Mouse (Mus musculus): Measurements from ENCODE around the gene Ykt6. TPM values are rescaled to one million over a fixed set of nuclear protein-coding genes. Genes with fewer than 3 reads are reported as not detected.

Ykt6 gene
- total RNA-seq, 2 experiments from 2014 or later = 61.5 to 66.0 TPM

DNA sequence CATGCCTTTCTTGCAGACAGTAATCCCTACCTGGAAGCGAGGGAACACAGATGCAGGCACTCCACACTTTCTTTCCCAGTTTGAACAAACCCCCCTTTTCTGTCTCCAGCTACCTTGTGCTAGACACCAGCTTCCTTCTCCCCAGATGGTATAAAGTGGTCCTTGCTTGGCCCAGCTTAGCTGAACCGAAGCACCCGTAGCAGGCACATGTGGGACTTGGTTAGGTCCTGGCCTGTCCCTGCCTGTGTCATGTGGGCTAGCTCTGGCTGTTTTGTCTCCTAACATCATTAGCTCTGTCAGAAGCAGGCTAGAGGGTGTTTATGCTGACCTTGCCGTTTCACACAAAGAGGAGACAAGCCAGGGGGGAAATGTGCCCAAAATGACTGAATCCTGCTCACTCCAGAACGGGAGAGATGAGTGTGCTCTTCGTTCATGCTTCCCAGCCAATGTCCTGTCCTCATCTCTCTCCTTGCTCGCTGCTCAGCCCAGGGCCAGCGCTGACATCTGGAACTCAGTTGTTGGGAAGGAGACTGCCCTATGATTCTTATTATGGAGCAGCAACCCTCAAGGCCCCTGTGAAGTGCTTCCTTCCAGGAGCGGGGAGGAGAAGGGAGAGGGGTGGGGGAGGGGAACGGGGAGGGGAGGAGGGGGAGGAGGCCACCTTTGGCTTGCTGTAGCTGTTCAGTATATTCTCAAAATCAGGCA lies 6.8 kb upstream of the Ykt6 start:
- DNase-seq (ENCODE audit: low spot score in 2 of 2) = no peak

- DNase-seq (ENCODE audit: low spot score in 2 of 2) = no peak
These were observed 5.7 kb upstream of the Ykt6 start, which contains the start of gene Gck for GRCm38 (mm10) chr11:5949586-5950352. TSS of gene Gck (minus strand) at chr11:5950081.

- DNase-seq (ENCODE audit: low spot score in 2 of 2) = no peak
These were observed 3.0 kb upstream of the Ykt6 start for GRCm38 (mm10) chr11:5952501-5952900.

DNA sequence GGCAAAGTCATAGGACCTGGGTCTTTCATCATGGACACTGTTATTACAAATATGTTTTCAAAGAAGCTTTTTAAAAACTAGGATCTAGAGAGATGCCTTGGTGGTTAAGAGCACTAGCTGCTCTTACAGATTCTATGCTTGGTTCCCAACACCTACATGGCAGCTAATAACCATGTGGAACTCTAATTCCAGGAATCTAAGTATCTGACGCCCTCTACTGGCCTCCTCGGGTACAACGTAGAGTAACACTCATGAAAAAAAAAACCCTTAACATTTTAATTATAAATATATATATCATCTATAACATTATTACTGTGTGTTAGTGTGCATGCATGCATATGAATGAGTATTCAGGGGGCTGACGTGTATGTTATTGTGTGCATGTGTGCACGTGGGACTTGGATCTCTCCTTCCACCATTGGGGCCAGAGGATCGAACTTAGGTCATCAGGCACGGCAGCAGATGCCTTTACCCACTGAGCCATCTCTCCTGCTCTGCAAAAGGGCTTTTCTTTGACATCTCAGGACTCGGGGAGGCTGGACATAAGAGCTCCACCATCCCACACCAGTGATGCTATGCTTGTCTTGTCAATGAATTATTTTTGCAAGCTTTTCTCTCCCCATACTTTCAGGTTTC lies 2.2 kb upstream of the Ykt6 start:
- no peak for DNase-seq (ENCODE audit: low spot score in 2 of 2)

DNA sequence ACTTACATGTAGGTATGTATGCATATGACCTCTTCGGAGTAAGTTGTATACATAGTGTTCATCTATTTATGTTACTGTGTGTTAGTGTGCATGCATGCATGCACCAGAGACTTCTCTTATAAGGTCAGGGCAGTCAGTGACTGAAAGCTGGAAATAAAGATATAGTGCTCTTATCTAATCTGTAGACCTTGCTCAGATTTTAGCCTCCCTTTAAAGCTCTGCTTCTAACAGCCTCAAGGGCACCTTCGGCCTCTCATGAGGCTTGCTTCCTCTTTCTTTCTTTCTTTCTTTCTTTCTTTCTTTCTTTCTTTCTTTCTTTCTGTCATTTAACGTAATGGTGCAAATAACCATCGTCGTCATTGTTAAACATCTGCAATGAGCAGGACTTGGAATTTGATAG lies 1.1 kb upstream of the Ykt6 start:
- no peak for DNase-seq (ENCODE audit: low spot score in 2 of 2)

DNA sequence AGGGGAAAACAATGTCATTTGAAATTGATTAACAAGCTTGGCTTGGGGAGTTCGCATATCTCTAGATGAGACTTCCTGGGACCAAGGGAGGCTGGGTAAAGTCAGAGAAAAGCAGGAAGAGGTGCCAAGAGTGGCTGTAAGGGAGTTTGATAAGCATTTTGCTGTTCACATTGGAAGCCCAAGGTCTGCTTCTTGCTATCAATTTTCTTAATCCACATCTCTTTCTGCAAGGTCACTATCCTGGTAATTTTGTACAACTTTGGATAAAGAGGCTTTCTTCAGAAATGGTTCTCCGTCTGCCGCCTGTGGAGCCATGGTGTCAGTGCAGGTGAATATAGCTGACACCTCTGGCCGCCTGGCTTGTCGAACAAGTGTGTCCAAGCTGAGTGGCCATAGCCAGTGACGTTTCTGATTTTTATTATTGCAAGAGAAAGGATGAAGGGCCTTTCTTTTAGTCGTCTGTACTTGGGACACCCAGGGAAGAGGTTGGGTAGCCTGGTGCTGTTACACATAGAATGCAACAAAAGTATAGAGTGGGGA lies 458 bp upstream of the Ykt6 start:
- DNase-seq (ENCODE audit: low spot score in 2 of 2) = peak in 1 of 2 experiments; percentile 48

GRCm38 (mm10) chr11:5960051-5960450 lies 4.6 kb downstream of the Ykt6 start:
- DNase-seq (ENCODE audit: low spot score in 2 of 2) = no peak

GRCm38 (mm10) chr11:5965865-5966264 lies 10.4 kb downstream of the Ykt6 start:
- no peak for DNase-seq (ENCODE audit: low spot score in 2 of 2)

- no peak for DNase-seq (ENCODE audit: low spot score in 2 of 2)
These were observed 11.3 kb downstream of the Ykt6 start for GRCm38 (mm10) chr11:5966751-5967150.

DNA sequence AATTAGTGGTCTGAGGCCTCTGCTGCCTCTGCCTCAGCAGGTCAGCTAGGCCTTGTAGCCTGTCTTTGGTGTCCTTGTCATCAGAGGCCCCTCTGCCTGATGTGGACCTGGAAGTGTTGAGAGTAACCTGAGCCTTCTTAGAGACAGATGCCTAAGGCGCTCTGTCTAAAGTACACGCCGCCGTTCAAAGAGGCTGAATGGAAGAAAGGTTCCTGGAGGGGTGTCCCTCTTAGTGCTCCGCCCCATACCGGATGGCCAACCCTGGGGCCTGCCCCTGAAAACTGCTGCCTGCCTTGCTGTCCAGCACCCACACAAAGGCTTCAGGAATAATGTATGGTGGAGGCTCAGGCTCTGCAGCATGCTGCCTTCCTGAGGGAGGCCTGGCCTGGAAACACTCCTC lies 12.7 kb downstream of the Ykt6 start:
- no peak for DNase-seq (ENCODE audit: low spot score in 2 of 2)

DNA sequence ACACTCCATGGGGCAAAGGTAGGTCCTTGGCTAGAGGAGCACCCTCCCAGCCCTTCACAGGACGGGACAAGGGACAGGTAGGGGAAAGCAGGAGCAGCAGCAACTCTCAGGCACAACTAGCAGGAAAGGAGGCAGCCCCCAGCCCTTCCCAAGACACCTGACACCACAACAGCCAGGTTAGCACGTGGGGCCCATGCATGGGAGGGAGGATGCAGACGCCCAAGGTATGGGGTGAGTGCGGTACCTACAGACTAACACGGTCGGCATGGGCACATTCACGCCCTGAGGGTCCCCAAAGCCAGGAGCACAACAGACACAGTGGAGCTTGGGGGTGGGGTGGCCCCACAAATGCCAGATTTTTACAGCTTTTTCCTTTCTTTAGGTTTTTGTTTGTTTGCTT lies 15.7 kb downstream of the Ykt6 start:
- no peak for DNase-seq (ENCODE audit: low spot score in 2 of 2)

DNA sequence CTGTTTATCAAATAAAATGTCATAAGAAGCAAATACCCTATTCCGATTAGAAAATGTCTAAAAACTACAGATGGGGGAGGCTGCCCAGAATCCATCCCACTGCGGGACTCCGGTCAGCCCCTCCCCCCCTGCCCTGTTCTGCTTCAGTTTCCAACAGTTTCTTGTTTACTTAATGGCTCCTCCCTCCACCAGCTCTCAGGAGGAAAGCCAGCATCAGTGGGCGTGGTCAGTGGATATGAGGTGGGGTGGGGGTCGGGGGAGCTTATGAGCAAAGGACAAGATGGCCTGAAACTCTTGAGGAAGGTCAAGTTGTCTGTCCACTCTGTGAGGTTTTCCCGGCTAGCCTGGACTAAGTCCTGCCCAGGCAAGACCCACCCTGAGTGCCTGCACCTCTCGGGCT lies 17.7 kb downstream of the Ykt6 start:
- DNase-seq (ENCODE audit: low spot score in 2 of 2) = no peak

- DNase-seq (ENCODE audit: low spot score in 2 of 2) = no peak
These were observed 18.6 kb downstream of the Ykt6 start for GRCm38 (mm10) chr11:5974053-5974452.

DNA sequence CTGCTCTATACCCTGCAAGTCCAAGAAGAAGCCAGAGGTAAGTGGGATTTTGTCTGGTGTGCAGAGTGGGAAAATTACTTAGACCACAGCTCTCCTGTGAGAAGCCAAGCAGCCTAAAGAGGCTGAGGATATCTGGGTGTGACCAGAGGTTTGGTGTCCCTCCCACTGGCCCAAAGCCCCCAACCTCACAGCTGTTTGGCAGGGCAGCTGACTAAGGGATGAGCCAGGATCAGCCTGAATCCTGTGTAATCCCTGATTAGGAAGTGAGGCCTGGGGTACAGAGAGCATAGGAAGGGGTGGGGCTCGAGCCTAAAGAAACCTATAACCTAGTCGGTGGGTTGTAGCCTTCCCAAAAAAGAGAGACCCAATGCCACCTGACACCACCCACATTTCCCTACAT lies 19.6 kb downstream of the Ykt6 start:
- DNase-seq (ENCODE audit: low spot score in 2 of 2) = peak in 1 of 2 experiments; percentile 64

DNA sequence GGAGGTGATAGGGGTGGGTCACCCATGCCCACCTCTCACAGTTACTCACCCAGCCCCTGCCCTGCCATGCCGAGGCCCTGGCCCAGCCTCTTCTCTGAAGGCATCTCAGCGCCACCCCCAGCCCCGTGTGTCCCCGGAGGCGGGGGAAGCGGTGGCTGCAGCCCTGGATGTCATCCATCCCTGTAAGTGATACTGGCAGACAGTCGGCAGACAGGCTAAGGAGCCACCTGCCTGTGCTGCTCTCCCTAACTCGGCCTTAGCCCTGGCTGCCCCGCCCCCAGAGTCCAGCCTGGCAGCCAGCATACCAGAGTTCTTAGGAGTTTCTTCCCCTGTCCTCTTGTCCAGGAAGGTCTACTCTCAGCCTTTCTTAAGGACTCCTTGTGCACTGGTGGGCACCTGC lies 20.6 kb downstream of the Ykt6 start:
- DNase-seq (ENCODE audit: low spot score in 2 of 2) = no peak

DNA sequence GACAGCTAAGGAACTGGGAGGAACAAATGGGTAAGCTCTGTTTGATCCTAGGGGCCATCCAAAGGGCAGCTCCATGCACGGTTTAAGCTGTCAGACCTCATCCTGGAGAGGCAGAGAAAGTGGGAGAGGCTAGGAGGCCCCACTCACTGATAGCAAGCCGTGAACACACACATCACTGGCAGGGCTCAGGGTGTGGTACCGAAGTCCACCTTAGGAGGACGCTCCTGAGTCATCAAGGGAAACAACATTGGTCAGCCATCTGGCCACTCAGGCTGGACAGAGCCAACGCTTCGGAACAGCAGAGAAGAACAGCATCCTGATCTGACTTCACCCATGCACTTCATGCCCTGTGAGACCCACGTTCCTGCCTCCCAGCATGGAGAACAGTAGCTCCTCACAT lies 23.6 kb downstream of the Ykt6 start:
- DNase-seq (ENCODE audit: low spot score in 2 of 2) = no peak

DNA sequence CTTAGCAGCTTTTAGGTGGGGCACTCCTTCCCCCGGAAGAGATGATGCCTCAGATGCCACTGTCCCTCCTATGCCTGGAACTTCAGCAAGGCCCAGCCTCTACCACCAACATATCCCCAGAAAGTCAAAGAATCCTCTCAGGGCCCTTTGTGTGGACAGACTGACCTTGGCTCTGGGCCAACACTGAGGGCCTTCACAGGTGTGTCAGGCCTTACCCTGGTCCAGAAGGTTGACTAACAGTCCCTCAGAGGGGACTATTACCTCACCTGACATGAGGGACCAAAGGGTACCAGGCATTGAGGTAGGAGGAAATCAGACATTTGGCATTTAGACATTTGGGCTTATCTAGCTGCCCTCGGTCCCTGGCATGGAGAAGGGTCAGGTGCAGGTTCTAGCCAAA lies 24.6 kb downstream of the Ykt6 start:
- no peak for DNase-seq (ENCODE audit: low spot score in 2 of 2)

DNA sequence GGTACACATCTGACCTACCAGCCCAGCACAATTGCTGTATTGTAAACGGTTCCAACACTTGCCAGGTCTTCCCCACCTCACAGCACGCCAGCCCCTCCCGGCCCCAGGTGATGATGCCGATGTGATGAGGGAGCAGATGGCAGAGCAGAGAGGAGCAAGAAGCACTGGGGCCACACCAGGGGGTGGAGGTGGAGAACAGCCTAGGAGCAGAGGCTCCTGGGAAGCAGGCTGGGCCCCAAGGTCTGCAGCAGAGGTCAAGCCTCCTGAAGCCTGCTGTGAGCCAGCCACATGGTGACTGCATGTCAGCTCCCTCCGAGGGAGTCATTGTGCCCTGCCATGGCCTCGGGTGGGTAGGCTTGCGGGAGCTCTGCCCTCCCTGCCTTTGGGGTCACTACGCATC lies 25.1 kb downstream of the Ykt6 start:
- no peak for DNase-seq (ENCODE audit: low spot score in 2 of 2)

GRCm38 (mm10) chr11:5981323-5981722 lies 25.8 kb downstream of the Ykt6 start:
- DNase-seq (ENCODE audit: low spot score in 2 of 2) = no peak

DNA sequence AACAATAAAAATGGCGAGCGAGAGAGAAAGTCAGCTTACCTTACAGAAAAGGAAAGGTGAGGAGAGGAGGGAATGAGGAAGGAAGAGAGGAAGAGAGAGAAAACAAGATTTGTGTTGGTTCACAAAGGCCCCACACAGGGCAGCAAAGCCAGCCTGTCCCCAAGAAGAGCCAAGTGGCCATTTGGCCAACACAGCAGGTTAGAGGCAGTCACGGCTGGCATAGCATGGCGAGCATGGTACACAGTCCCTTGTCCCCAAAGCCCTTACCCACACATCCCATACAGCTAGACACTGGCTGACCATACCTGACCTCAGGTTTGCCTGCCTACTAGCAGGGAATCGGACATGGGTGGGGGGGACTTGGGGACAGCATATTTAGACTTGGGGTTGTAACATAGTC lies 28.1 kb downstream of the Ykt6 start:
- DNase-seq (ENCODE audit: low spot score in 2 of 2) = no peak

DNA sequence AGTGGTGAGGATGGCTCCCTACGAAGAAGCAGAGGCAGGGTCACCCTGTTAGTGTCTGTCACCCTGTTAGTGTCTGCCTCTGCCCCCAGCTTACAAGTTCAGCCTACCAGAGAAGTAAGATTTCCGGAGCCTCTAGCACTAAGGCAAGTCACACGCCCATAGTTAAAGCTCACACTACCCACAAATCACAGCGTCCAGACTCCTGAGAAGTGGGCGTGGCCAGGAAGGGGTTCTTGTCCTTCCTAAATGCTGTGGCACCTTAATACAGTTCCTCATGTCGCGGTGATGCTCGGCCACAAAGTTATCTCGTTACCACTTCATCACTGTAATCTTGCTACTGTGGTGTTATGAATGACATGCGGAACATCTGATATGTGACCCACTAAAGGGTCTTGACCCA lies 32.6 kb downstream of the Ykt6 start:
- DNase-seq (ENCODE audit: low spot score in 2 of 2) = no peak

DNA sequence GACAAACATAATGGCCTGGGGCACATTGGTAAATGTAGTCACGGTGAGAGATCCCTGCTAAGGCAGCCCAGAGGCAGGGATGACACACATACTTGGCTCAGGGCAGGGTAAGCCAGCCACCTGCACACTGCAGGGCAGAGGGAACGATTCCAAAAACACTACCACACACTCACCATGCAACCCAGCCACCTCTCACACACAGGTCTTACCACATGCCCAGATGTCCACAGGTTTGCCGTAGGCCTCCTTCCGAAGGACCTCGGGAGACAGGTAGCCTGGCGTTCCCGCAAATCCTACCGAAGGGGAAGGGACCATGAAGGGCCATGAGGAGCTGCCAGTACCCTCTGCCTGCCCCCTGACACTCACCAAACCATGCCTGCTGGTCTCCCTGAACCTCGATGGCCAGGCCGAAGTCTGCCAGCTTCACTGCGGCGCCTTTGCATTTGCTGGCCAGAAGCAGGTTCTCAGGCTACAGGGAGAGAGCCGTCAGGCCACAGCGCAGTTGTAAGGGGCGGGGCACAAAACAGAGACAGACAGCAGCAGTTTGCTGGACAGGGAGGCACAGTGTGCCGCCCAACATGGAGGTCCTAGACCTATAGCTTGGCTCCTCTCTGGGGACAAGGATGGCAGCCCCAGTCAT lies 34.6 kb downstream of the Ykt6 start:
- DNase-seq (ENCODE audit: low spot score in 2 of 2) = no peak
